Mouse (Mus musculus) embryo, embryonic 10.5 days (tissue): ENCODE results near the gene Sepsecs.

ENCODE experiments used
- DNase-seq: peaks from one replicate; pipeline ENCODE4 v3.0.0-alpha.2; 2015; ENCODE audit warnings: low spot score

Sepsecs gene

GRCm38 (mm10) chr5:52643947-52644840 lies 25.3 kb downstream of the Sepsecs start:
- peak; percentile 49 for DNase-seq

GRCm38 (mm10) chr5:52641736-52642135 lies 27.8 kb downstream of the Sepsecs start:
- no peak for DNase-seq

GRCm38 (mm10) chr5:52638916-52639315 lies 30.6 kb downstream of the Sepsecs start:
- no peak for DNase-seq

- DNase-seq: no peak
These were observed 31.5 kb downstream of the Sepsecs start for GRCm38 (mm10) chr5:52638006-52638405.

GRCm38 (mm10) chr5:52636923-52637322 lies 32.6 kb downstream of the Sepsecs start:
- DNase-seq: no peak

GRCm38 (mm10) chr5:52636025-52636755 lies 33.3 kb downstream of the Sepsecs start:
- no peak for DNase-seq

GRCm38 (mm10) chr5:52634017-52634416 lies 35.5 kb downstream of the Sepsecs start:
- DNase-seq: peak; percentile 63

- DNase-seq: no peak
These were observed 39.0 kb downstream of the Sepsecs start for GRCm38 (mm10) chr5:52630541-52630940.

- DNase-seq: no peak
These were observed 40.3 kb downstream of the Sepsecs start for GRCm38 (mm10) chr5:52629214-52629613.

GRCm38 (mm10) chr5:52628783-52629182 lies 40.7 kb downstream of the Sepsecs start:
- DNase-seq: no peak

GRCm38 (mm10) chr5:52627713-52628112 lies 41.8 kb downstream of the Sepsecs start:
- no peak for DNase-seq

GRCm38 (mm10) chr5:52626092-52626491 lies 43.4 kb downstream of the Sepsecs start:
- no peak for DNase-seq

- DNase-seq: no peak
These were observed 44.6 kb downstream of the Sepsecs start for GRCm38 (mm10) chr5:52624956-52625355.

GRCm38 (mm10) chr5:52623099-52623498 lies 46.4 kb downstream of the Sepsecs start:
- no peak for DNase-seq

GRCm38 (mm10) chr5:52618348-52619270 lies 50.9 kb downstream of the Sepsecs start:
- DNase-seq: peak; percentile 45

- DNase-seq: peak; percentile 4
These were observed 51.7 kb downstream of the Sepsecs start for GRCm38 (mm10) chr5:52617711-52618347.

- peak; percentile 50 for DNase-seq
These were observed 53.0 kb downstream of the Sepsecs start for GRCm38 (mm10) chr5:52616549-52616948.

- DNase-seq: no peak
These were observed 54.1 kb downstream of the Sepsecs start for GRCm38 (mm10) chr5:52615421-52615820.

GRCm38 (mm10) chr5:52614686-52615085 lies 54.8 kb downstream of the Sepsecs start:
- DNase-seq: no peak

- DNase-seq: no peak
These were observed 56.7 kb downstream of the Sepsecs start for GRCm38 (mm10) chr5:52612776-52613175.

- DNase-seq: no peak
These were observed 58.1 kb downstream of the Sepsecs start for GRCm38 (mm10) chr5:52611315-52611895.
